Mouse (Mus musculus) forebrain, embryonic 15.5 days (tissue): ENCODE results near the gene Ube2s. TPM values are rescaled to one million over a fixed set of nuclear protein-coding genes. Genes with fewer than 3 reads are reported as not detected.
"Not testable (repeated sequence)": the region's sequence is repeated elsewhere in the genome, so short reads cannot be mapped to it uniquely, and the experiment has no call there.

Experiments used
- ATAC-seq: fragments of 200-750 bp; cut with Nextera tagmentation; replicated peaks from 2 replicates; pipeline ENCODE4 v1.8.0; 2017; ENCODE audit warnings: mild to moderate bottlenecking, moderate TSS enrichment, moderate library complexity
- H3K27ac ChIP-seq: fragments of 300-500 bp; sonication (generic); replicated peaks from 2 replicates; pipeline ENCODE4 v1.5.1; 2015; ENCODE audit warnings: mild to moderate bottlenecking, inconsistent platforms
- H3K27me3 ChIP-seq: fragments of 300-500 bp; sonication (generic); 2 replicates; pipeline ENCODE4 v1.6.1; 2015; ENCODE audit warnings: inconsistent platforms
- H3K36me3 ChIP-seq: fragments of 300-500 bp; sonication (generic); 2 replicates; pipeline ENCODE4 v1.6.1; 2015; ENCODE audit warnings: mild to moderate bottlenecking, inconsistent platforms
- H3K4me1 ChIP-seq: fragments of 300-500 bp; sonication (generic); 2 replicates; pipeline ENCODE4 v1.6.1; 2015; ENCODE audit warnings: inconsistent platforms
- H3K4me2 ChIP-seq: fragments of 300-500 bp; sonication (generic); replicated peaks from 2 replicates; pipeline ENCODE4 v1.6.1; 2015; ENCODE audit warnings: mild to moderate bottlenecking, inconsistent platforms
- H3K4me3 ChIP-seq: fragments of 300-500 bp; sonication (generic); 2 replicates; pipeline ENCODE4 v1.5.1; 2015; ENCODE audit warnings: mild to moderate bottlenecking, inconsistent platforms
- H3K9ac ChIP-seq: fragments of 300-500 bp; sonication (generic); replicated peaks from 2 replicates; pipeline ENCODE4 v1.6.1; 2015; ENCODE audit warnings: mild to moderate bottlenecking, inconsistent platforms
- H3K9me3 ChIP-seq: fragments of 300-500 bp; sonication (generic); 2 replicates; pipeline ENCODE4 v1.6.1; 2016; ENCODE audit warnings: inconsistent platforms
- WGBS: fragments of 180-500 bp; shearing (Covaris S2); methylation state at CpG from one replicate; pipeline ENCODE4 v1.1.7; 2015; ENCODE audit warnings: mixed read lengths; 5-methylcytosine and 5-hydroxymethylcytosine counted together
- polyA plus RNA-seq: library from polyadenylated mRNA; unstranded; fragments of >200 nt; fragmentation: Nextera tagmentation; extraction: Ambion mirVana; gene quantifications from 2 replicates; pipeline ENCODE4 v1.2.1, GENCODE M21; 2015

Gene Ube2s
- polyA plus RNA-seq, 1 experiment from 2014 or later = 363 TPM

GRCm38 (mm10) chr7:4843604-4844244, 31.3 kb upstream of the Ube2s start:
- H3K27me3 ChIP-seq = peaks cover 3% of the 10 kb centered on the region; the same call in 1 of the 2 replicates
- under 1% methylated on average over 34 of the region's 34 CpGs for WGBS
- peak overlapping the region; percentile 80 for H3K27ac ChIP-seq
- H3K4me3 ChIP-seq = peak overlapping the region; percentile 68
- peak overlapping the region; percentile 90 for H3K4me2 ChIP-seq
- peak overlapping the region; percentile 65 for H3K9ac ChIP-seq
- H3K4me1 ChIP-seq = peaks cover 34% of the 10 kb centered on the region
- peak; percentile 51 for ATAC-seq
- no peaks in the 10 kb centered on the region for H3K9me3 ChIP-seq
- no peaks in the 10 kb centered on the region for H3K36me3 ChIP-seq

GRCm38 (mm10) chr7:4842634-4843131, 30.3 kb upstream of the Ube2s start:
- Histone ChIP-seq H3K36me3 (no peaks in the 10 kb centered on the region), H3K4me1 (peaks cover 34% of the 10 kb centered on the region), H3K27me3 (peaks cover 3% of the 10 kb centered on the region; the same call in 1 of the 2 replicates), H3K27ac (peak overlapping the region; percentile 80), H3K4me3 (peak overlapping the region; percentile 68), H3K9me3 (no peaks in the 10 kb centered on the region), H3K4me2 (peak overlapping the region; percentile 90), H3K9ac (peak overlapping the region; percentile 65)
- ATAC-seq = peak; percentile 45
- WGBS = 3% methylated on average over 16 of the region's 16 CpGs

- peak overlapping the region; percentile 90 for H3K4me2 ChIP-seq
- H3K36me3 ChIP-seq = no peaks in the 10 kb centered on the region
- peak overlapping the region; percentile 80 for H3K27ac ChIP-seq
- H3K9ac ChIP-seq = peak overlapping the region; percentile 15
- peak overlapping the region; percentile 68 for H3K4me3 ChIP-seq
- peaks cover 3% of the 10 kb centered on the region; the same call in 1 of the 2 replicates for H3K27me3 ChIP-seq
- ATAC-seq = peak; percentile 17
- 42% methylated on average over 5 of the region's 5 CpGs for WGBS
- no peaks in the 10 kb centered on the region for H3K9me3 ChIP-seq
- peaks cover 34% of the 10 kb centered on the region for H3K4me1 ChIP-seq
Measured at GRCm38 (mm10) chr7:4842077-4842476, 29.7 kb upstream of the Ube2s start.

- Histone ChIP-seq H3K4me2 (no peak overlapping the region), H3K4me3 (no peak overlapping the region), H3K4me1 (peaks cover 22% of the 10 kb centered on the region), H3K9me3 (no peaks in the 10 kb centered on the region), H3K27ac (no peak overlapping the region), H3K36me3 (no peaks in the 10 kb centered on the region; the same call in 1 of the 2 replicates), H3K27me3 (no peaks in the 10 kb centered on the region), H3K9ac (no peak overlapping the region)
- ATAC-seq = no peak
- WGBS = 19% methylated on average over 1 of the region's 1 CpGs
Measured at GRCm38 (mm10) chr7:4837639-4838038, 25.2 kb upstream of the Ube2s start.

GRCm38 (mm10) chr7:4836351-4836792, 24.0 kb upstream of the Ube2s start:
- peak overlapping the region; percentile 83 for H3K9ac ChIP-seq
- under 1% methylated on average over 47 of the region's 51 CpGs for WGBS
- no peaks in the 10 kb centered on the region for H3K9me3 ChIP-seq
- peak overlapping the region; percentile 92 for H3K4me2 ChIP-seq
- peaks cover 10% of the 10 kb centered on the region for H3K4me1 ChIP-seq
- peaks cover 3% of the 10 kb centered on the region; the same call in 1 of the 2 replicates for H3K36me3 ChIP-seq
- H3K27ac ChIP-seq = peak overlapping the region; percentile 86
- H3K27me3 ChIP-seq = no peaks in the 10 kb centered on the region
- peak overlapping the region; percentile 69 for H3K4me3 ChIP-seq
- peak; percentile 87 for ATAC-seq

- H3K27ac ChIP-seq = peak overlapping the region; percentile 86
- peak overlapping the region; percentile 69 for H3K4me3 ChIP-seq
- 4% methylated on average over 34 of the region's 34 CpGs for WGBS
- H3K4me1 ChIP-seq = peaks cover 10% of the 10 kb centered on the region
- H3K27me3 ChIP-seq = no peaks in the 10 kb centered on the region
- peak overlapping the region; percentile 92 for H3K4me2 ChIP-seq
- no peaks in the 10 kb centered on the region for H3K9me3 ChIP-seq
- peaks cover 3% of the 10 kb centered on the region; the same call in 1 of the 2 replicates for H3K36me3 ChIP-seq
- H3K9ac ChIP-seq = peak overlapping the region; percentile 83
- peak; percentile 39 for ATAC-seq
Measured at GRCm38 (mm10) chr7:4835631-4836327, 23.4 kb upstream of the Ube2s start.

- no peak for ATAC-seq
- no peak overlapping the region for H3K4me2 ChIP-seq
- peaks cover 1% of the 10 kb centered on the region; the same call in 1 of the 2 replicates for H3K4me1 ChIP-seq
- peaks cover 16% of the 10 kb centered on the region for H3K36me3 ChIP-seq
- no peaks in the 10 kb centered on the region for H3K27me3 ChIP-seq
- no peaks in the 10 kb centered on the region for H3K9me3 ChIP-seq
- no peak overlapping the region for H3K9ac ChIP-seq
- H3K4me3 ChIP-seq = no peak overlapping the region
- H3K27ac ChIP-seq = no peak overlapping the region
- 7% methylated on average over 12 of the region's 12 CpGs for WGBS
Measured at GRCm38 (mm10) chr7:4830476-4830875, 18.1 kb upstream of the Ube2s start.

- Histone ChIP-seq H3K27me3 (no peaks in the 10 kb centered on the region), H3K4me3 (no peak overlapping the region), H3K27ac (no peak overlapping the region), H3K36me3 (peaks cover 13% of the 10 kb centered on the region), H3K4me1 (no peaks in the 10 kb centered on the region), H3K9ac (no peak overlapping the region), H3K4me2 (no peak overlapping the region), H3K9me3 (no peaks in the 10 kb centered on the region)
- ATAC-seq = no peak
- 54% methylated on average over 4 of the region's 4 CpGs for WGBS
Measured at GRCm38 (mm10) chr7:4825365-4825764, 13.0 kb upstream of the Ube2s start.

- no peak overlapping the region for H3K27ac ChIP-seq
- no peaks in the 10 kb centered on the region for H3K36me3 ChIP-seq
- no peak overlapping the region for H3K9ac ChIP-seq
- no peak for ATAC-seq
- H3K9me3 ChIP-seq = no peaks in the 10 kb centered on the region
- H3K4me1 ChIP-seq = no peaks in the 10 kb centered on the region
- no peaks in the 10 kb centered on the region for H3K27me3 ChIP-seq
- H3K4me3 ChIP-seq = no peak overlapping the region
- WGBS = 70% methylated on average over 6 of the region's 6 CpGs
- H3K4me2 ChIP-seq = no peak overlapping the region
Measured at GRCm38 (mm10) chr7:4822162-4822907, 9.9 kb upstream of the Ube2s start.

- no peak for ATAC-seq
- WGBS = 56% methylated on average over 4 of the region's 4 CpGs
- no peaks in the 10 kb centered on the region for H3K4me1 ChIP-seq
- H3K4me2 ChIP-seq = no peak overlapping the region
- no peak overlapping the region for H3K4me3 ChIP-seq
- H3K27ac ChIP-seq = no peak overlapping the region
- H3K36me3 ChIP-seq = no peaks in the 10 kb centered on the region
- H3K9ac ChIP-seq = no peak overlapping the region
- H3K9me3 ChIP-seq = no peaks in the 10 kb centered on the region
- no peaks in the 10 kb centered on the region for H3K27me3 ChIP-seq
Measured at GRCm38 (mm10) chr7:4821690-4822089, 9.3 kb upstream of the Ube2s start.

GRCm38 (mm10) chr7:4820925-4821324, 8.5 kb upstream of the Ube2s start:
- 97% methylated on average over 7 of the region's 7 CpGs for WGBS
- ATAC-seq, H3K9me3 ChIP-seq, H3K9ac ChIP-seq, H3K36me3 ChIP-seq, H3K27me3 ChIP-seq, H3K4me1 ChIP-seq, H3K27ac ChIP-seq, H3K4me2 ChIP-seq, H3K4me3 ChIP-seq: not testable (repeated sequence)

- H3K27ac ChIP-seq = no peak overlapping the region
- no peak overlapping the region for H3K4me3 ChIP-seq
Measured at GRCm38 (mm10) chr7:4816559-4816958, 4.2 kb upstream of the Ube2s start.

More at GRCm38 (mm10) chr7:4816559-4816958, 4.2 kb upstream of the Ube2s start:
- Histone ChIP-seq H3K4me2 (no peak overlapping the region), H3K9ac (no peak overlapping the region), H3K4me1 (peaks cover 7% of the 10 kb centered on the region), H3K36me3 (no peaks in the 10 kb centered on the region), H3K9me3 (no peaks in the 10 kb centered on the region), H3K27me3 (no peaks in the 10 kb centered on the region)
- ATAC-seq = no peak
